In genomic region chr7:50351564-50351963, GRCm38 (mm10) we compare ENCODE assay signal across 26 mouse cellular contexts.
"Had no signal": no experiment of that assay in that cellular context is flagged by ENCODE, and none has a peak within 500 bp of the region (broad histone marks: within the 10 kb centered on the region; RNA-seq: fewer than 3 reads in every experiment).

No protein-coding gene starts in this region.

- H3K4me3 ChIP-seq: left cerebral cortex, adult 2 months; limb, embryonic 10.5 days; limb, embryonic 13.5 days; liver, embryonic 12.5 days; liver, embryonic 15.5 days; lung, embryonic 15.5 days; megakaryocyte, embryonic 14.5 days; midbrain, embryonic 10.5 days; neural tube, embryonic 12.5 days; neural tube, embryonic 15.5 days had no signal

- H3K4me1 ChIP-seq: limb, embryonic 10.5 days; limb, embryonic 13.5 days; liver, embryonic 12.5 days; liver, embryonic 15.5 days; lung, embryonic 15.5 days; megakaryocyte, embryonic 14.5 days; midbrain, embryonic 10.5 days; neural tube, embryonic 12.5 days; neural tube, embryonic 15.5 days had no signal

- H3K4me2 ChIP-seq: limb, embryonic 13.5 days; liver, embryonic 12.5 days; liver, embryonic 15.5 days; lung, embryonic 15.5 days; neural tube, embryonic 12.5 days; neural tube, embryonic 15.5 days had no signal

- H3K9me3 ChIP-seq: limb, embryonic 10.5 days; limb, embryonic 13.5 days; liver, embryonic 12.5 days; liver, embryonic 15.5 days; lung, embryonic 15.5 days; midbrain, embryonic 10.5 days; neural tube, embryonic 12.5 days; neural tube, embryonic 15.5 days had no signal

- H3K36me3 ChIP-seq: limb, embryonic 10.5 days; limb, embryonic 13.5 days; liver, embryonic 12.5 days; liver, embryonic 15.5 days; lung, embryonic 15.5 days; midbrain, embryonic 10.5 days; neural tube, embryonic 12.5 days; neural tube, embryonic 15.5 days had no signal

- H3K27me3 ChIP-seq: limb, embryonic 13.5 days; liver, embryonic 12.5 days; liver, embryonic 15.5 days; lung, embryonic 15.5 days; megakaryocyte, embryonic 14.5 days; neural tube, embryonic 12.5 days; neural tube, embryonic 15.5 days had no signal

- H3K27ac ChIP-seq: left cerebral cortex, adult 2 months; limb, embryonic 10.5 days; limb, embryonic 13.5 days; liver, embryonic 12.5 days; liver, embryonic 15.5 days; lung, embryonic 15.5 days; midbrain, embryonic 10.5 days; neural tube, embryonic 12.5 days; neural tube, embryonic 15.5 days; stomach, postnatal 0 days had no signal

- ATAC-seq: intestine, embryonic 16.5 days; liver, embryonic 12.5 days had no signal

- H3K9ac ChIP-seq: limb, embryonic 13.5 days; liver, embryonic 12.5 days; liver, embryonic 15.5 days; lung, embryonic 15.5 days; neural tube, embryonic 12.5 days; neural tube, embryonic 15.5 days had no signal

- DNase-seq: kidney, adult 9 months; kidney, postnatal 36 days; layer of hippocampus, postnatal 36 days; liver; lung, adult 18-20 months; lung, postnatal 10 days; lung, postnatal 36 days; midbrain, embryonic 14.5 days; right cerebral cortex, adult 18-20 months; right cerebral cortex, postnatal 14 days; right cerebral cortex, postnatal 4 days; thymus, adult 2 months; thymus, postnatal 14 days; thymus, postnatal 4 days had no signal
